Mouse (Mus musculus): ENCODE measurements around the gene Zfp609. TPM values are rescaled to one million over a fixed set of nuclear protein-coding genes. Genes with fewer than 3 reads are reported as not detected.
A peak's percentile ranks its signal among the peaks of the same experiment; 100 is the strongest.
"Not testable (repeated sequence)": the region's sequence is repeated elsewhere in the genome, so short reads cannot be mapped to it uniquely, and the experiment has no call there.

Gene Zfp609
- polyA plus RNA-seq, 1 experiment from 2014 or later = 6.4 TPM

DNA sequence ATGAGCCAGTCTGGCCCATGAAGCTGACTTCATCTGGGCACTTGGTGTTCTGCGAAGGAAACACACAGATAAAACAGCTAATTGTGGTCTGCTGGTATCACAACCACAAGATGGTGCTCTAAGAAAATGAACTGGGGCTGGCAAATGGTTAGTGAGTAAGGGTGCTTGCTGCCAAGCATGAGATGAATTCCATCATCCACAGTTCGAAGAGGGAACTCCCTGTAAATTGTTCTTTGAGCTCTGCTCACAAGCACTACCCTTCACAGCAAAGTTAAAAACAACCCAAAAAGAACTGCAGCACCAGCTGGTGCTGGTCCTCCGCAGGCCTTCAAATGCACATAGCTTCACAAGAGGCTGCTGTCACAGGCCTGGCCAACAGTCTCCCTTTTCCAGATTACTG is 131.7 kb downstream of the Zfp609 start:
- DNase-seq (ENCODE audit: low spot score) = no peak
- WGBS = 88% methylated on average over 3 of the region's 3 CpGs
- Histone ChIP-seq H3K4me1 (peaks cover 29% of the 10 kb centered on the region), H3K27me3 (ENCODE audit: low read depth, poor library complexity, severe bottlenecking) (no peaks in the 10 kb centered on the region), H3K36me3 (peaks cover 96% of the 10 kb centered on the region), H3K27ac (replicated peaks) (no peak overlapping the region), H3K4me3 (no peak overlapping the region), H3K9me3 (replicated peaks) (no peaks in the 10 kb centered on the region)

DNA sequence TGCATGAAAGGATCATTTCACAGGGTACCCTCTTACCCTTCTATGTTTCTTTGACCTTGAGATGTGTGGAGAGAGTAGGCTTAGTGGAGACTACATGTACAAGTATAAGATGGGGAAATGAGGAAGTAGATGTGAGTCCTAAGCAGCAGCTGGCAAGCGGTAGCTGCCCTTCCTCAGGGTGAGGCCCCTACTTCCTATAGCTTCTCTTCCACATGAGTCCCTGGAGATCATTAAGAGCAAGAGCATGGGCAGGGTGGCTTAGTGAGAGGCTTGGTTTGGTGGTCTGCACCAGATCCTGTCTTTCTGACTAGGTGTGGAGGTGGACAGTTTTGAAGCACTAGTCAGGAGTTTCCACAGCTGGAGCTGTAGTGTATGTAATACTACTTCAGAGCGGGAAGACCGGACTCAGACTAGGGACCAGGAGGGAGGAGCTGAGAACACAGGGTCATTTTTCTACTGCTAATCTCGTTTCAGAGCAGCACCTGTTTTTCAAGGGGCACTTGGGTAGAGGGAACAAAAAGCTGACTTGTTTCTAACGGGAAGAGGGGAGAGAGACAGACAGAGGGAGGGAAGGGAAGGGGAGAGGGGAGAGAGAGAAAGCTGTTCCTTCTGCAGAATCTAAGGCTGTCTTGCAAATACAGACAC is 134.3 kb downstream of the Zfp609 start:
- no peak for DNase-seq (ENCODE audit: low spot score)
- H3K9me3 ChIP-seq (replicated peaks) = no peaks in the 10 kb centered on the region
- H3K27ac ChIP-seq (replicated peaks) = peak overlapping the region; percentile 52; the same call in 1 of the 2 replicates
- no peak overlapping the region for H3K4me3 ChIP-seq
- H3K36me3 ChIP-seq = peaks cover 89% of the 10 kb centered on the region
- no peaks in the 10 kb centered on the region for H3K27me3 ChIP-seq (ENCODE audit: low read depth, poor library complexity, severe bottlenecking)
- H3K4me1 ChIP-seq = peaks cover 32% of the 10 kb centered on the region
- WGBS = 41% methylated on average over 5 of the region's 5 CpGs

DNA sequence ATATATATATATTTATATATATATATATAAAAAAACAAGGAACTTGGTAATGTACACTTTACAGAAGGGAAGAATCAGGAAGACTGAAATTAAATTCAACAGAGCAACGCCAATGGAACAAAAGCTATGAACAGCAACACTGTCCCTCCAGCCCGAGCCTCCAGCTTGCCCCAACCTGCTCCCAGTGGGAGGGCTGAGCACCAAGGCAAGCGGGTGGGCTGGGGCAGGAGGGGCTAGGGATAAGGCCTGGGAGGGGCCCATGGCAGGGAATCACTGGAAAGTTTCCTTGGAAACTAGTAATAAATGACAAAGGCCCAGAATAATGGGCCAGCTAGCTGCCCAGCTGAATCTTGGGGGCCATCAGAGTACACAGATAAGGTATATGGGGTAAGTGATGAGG is 134.9 kb downstream of the Zfp609 start:
- peak overlapping the region; percentile 52; the same call in 1 of the 2 replicates for H3K27ac ChIP-seq (replicated peaks)
- no peaks in the 10 kb centered on the region for H3K9me3 ChIP-seq (replicated peaks)
- DNase-seq (ENCODE audit: low spot score) = no peak
- H3K4me3 ChIP-seq = no peak overlapping the region
- peaks cover 32% of the 10 kb centered on the region for H3K4me1 ChIP-seq
- WGBS = 21% methylated on average over 3 of the region's 3 CpGs
- H3K27me3 ChIP-seq (ENCODE audit: low read depth, poor library complexity, severe bottlenecking) = no peaks in the 10 kb centered on the region
- H3K36me3 ChIP-seq = peaks cover 89% of the 10 kb centered on the region

DNA sequence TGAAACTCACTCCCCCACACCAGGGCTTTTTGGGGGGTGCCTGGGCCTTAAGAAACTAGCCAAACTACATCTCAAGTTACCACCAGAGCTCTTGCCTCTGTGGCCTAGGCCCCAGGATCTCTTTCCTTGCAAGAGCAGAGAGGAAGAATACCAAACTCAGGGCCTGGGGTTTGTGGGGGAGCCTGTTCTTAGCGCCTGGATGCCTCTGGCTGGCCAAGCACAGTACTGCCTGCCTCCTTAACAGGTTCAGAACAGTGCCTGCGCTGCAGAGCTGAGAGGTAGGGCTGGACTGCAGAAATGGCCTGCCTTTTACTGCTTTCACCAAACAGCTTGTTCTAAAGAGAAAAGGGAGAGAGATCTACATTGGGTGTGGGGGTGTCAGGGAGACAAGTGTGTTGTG is 137.5 kb downstream of the Zfp609 start:
- H3K36me3 ChIP-seq = peaks cover 84% of the 10 kb centered on the region
- peaks cover 32% of the 10 kb centered on the region for H3K4me1 ChIP-seq
- 41% methylated on average over 2 of the region's 2 CpGs for WGBS
- not testable (repeated sequence) for H3K27me3 ChIP-seq (ENCODE audit: low read depth, poor library complexity, severe bottlenecking); H3K4me3 ChIP-seq; H3K9me3 ChIP-seq (replicated peaks); DNase-seq (ENCODE audit: low spot score); H3K27ac ChIP-seq (replicated peaks)

DNA sequence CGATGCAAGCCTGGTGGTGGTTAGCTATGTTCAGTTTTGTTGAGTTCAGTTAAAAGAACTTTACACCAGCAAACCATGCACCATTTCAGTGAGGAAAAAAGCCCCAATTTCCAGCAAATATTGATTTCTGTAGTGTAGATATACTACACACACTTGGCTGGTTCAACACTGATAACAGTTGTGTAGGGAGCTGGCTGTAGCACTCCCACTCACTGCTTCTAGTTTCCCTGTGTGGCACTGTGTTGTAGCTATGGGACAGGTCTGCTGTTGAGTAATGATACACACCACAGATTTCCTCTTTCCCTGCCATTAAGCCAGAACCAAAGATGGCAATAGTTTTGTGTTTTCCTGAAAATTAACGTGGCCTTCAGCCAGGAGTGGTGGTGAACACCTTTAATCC is 142.7 kb downstream of the Zfp609 start:
- Histone ChIP-seq H3K4me3 (no peak overlapping the region), H3K27ac (replicated peaks) (no peak overlapping the region), H3K36me3 (peaks cover 41% of the 10 kb centered on the region), H3K4me1 (peaks cover 21% of the 10 kb centered on the region), H3K9me3 (replicated peaks) (no peaks in the 10 kb centered on the region), H3K27me3 (ENCODE audit: low read depth, poor library complexity, severe bottlenecking) (no peaks in the 10 kb centered on the region)
- 95% methylated on average over 2 of the region's 2 CpGs for WGBS
- no peak for DNase-seq (ENCODE audit: low spot score)

DNA sequence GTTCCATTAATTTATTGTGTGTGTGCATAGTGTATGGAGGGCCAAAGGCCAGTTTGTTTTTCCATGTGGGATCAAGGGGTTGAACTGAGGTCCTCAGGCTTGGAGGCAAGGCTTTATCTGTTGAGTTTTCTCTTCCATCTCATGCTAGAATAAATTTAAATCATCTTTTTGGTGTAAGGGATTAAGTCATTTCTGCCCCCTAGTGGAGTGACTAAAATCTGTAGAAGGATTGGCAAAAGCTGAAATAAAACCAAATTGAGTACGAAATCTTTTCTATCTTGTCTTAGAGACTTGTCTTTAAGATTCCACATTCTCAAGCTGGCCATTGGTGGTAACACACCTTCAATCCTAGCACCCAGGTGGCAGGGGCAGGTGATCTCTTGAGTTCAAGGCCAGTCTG is 144.4 kb downstream of the Zfp609 start:
- H3K27me3 ChIP-seq (ENCODE audit: low read depth, poor library complexity, severe bottlenecking) = no peaks in the 10 kb centered on the region
- peaks cover 29% of the 10 kb centered on the region for H3K36me3 ChIP-seq
- peaks cover 38% of the 10 kb centered on the region for H3K4me1 ChIP-seq
- H3K4me3 ChIP-seq = no peak overlapping the region
- H3K9me3 ChIP-seq (replicated peaks) = no peaks in the 10 kb centered on the region
- 80% methylated on average over 1 of the region's 1 CpGs for WGBS
- no peak overlapping the region for H3K27ac ChIP-seq (replicated peaks)
- no peak for DNase-seq (ENCODE audit: low spot score)

DNA sequence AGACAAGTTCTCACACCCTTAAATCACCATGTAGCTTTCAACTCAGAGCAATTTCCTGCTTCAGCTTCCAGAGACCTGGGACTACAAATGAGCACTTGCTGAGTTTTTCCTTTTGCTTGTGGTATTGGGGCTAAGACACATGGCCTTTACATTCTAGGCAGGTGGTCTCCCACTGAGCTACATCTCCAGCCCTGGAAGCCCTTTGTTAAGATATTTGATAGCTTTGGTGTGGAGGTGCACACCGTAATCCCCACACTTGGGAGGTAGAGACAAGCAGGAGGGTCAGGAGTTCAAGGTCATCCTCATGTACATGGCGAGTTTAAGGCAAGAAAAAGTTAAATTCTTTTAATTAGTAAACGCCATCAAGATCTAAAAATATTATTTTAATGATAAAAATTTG is 145.2 kb downstream of the Zfp609 start:
- DNase-seq (ENCODE audit: low spot score) = no peak
- Histone ChIP-seq H3K27me3 (ENCODE audit: low read depth, poor library complexity, severe bottlenecking) (no peaks in the 10 kb centered on the region), H3K27ac (replicated peaks) (no peak overlapping the region), H3K9me3 (replicated peaks) (no peaks in the 10 kb centered on the region), H3K4me3 (no peak overlapping the region), H3K36me3 (peaks cover 20% of the 10 kb centered on the region), H3K4me1 (peaks cover 46% of the 10 kb centered on the region)
- 88% methylated on average over 3 of the region's 3 CpGs for WGBS

DNA sequence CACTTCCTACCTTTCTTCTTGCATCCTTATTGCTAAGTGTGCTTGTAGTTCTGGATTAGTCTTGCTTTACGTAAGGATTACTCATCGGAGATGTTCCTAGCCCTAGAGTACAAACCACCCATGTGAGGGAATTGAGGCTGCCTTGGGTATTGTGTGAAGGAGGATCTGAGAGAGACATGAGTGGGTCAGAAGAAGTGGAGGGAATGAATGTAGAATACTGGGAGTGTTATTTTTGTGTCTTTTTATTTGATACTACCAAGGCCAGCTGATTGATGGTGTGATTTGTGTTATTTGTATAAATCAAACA is 145.8 kb downstream of the Zfp609 start:
- H3K4me3 ChIP-seq = no peak overlapping the region
- no peak for DNase-seq (ENCODE audit: low spot score)
- 87% methylated on average over 2 of the region's 2 CpGs for WGBS
- H3K27me3 ChIP-seq (ENCODE audit: low read depth, poor library complexity, severe bottlenecking) = no peaks in the 10 kb centered on the region
- H3K36me3 ChIP-seq = peaks cover 15% of the 10 kb centered on the region
- H3K27ac ChIP-seq (replicated peaks) = no peak overlapping the region
- H3K4me1 ChIP-seq = peaks cover 50% of the 10 kb centered on the region
- H3K9me3 ChIP-seq (replicated peaks) = no peaks in the 10 kb centered on the region

DNA sequence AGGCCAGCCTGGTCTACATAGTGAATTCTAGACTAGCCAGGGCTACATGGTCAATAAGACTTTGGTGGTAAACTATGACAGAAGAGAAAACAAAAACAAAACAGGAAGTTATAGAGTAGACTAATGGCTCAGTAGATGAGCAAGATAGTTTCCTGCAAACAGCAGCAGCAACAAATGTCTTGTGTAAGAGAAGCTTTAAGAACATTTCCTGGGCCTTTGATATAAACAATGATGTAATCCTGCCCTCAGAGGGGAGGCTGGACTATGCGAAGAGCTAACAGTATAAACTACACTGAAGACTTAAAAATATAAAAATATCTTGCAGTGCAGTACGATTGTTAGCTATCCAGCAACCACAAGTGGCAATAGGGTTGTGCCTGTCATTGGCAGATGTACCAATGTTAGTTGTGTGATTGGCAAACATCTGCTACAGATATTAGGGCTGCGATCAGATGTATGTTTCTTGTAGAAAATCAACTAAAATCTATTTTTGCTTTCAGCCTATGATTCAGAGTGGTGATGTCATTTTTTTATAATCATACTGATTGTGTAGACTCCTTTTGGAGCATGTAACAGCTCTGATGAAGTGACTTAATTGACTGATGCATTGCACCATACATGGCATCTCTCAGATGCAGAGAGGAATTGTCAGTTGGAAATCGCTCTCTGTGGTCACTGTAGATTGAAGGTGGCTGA is 146.3 kb downstream of the Zfp609 start:
- H3K4me3 ChIP-seq = no peak overlapping the region
- H3K27ac ChIP-seq (replicated peaks) = no peak overlapping the region
- H3K4me1 ChIP-seq = peaks cover 52% of the 10 kb centered on the region
- DNase-seq (ENCODE audit: low spot score) = no peak
- WGBS = 94% methylated on average over 4 of the region's 4 CpGs
- H3K27me3 ChIP-seq (ENCODE audit: low read depth, poor library complexity, severe bottlenecking) = no peaks in the 10 kb centered on the region
- no peaks in the 10 kb centered on the region for H3K9me3 ChIP-seq (replicated peaks)
- peaks cover 10% of the 10 kb centered on the region for H3K36me3 ChIP-seq

DNA sequence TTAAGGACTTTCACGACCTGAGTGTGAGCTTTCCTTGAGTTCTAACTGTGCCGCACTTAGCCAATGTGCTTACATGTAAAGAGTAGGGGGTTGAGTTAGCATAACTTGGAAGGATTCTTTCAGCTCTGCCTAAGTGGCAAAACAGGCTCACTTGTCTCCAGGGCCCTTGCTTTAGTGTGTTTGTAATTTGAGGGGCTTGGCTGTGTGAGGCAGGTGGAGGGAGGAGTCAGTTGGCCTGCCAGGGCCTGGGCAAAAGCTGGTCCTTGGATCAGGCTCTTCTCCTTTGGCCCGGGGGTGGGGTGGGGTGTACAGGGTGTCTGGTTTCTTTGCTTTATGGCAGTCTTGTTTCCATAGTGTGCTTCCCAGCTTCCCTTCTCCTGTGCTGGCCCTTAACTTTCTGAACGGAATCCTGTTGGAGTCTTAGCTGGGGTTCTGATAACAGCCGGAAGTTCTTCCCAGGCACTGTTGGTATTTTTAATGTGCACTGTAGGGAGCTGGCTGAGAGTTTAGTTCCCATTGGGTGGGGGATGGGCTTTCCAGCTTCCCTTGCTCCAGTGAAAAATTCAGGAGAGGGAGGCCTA is 148.1 kb downstream of the Zfp609 start:
- Histone ChIP-seq H3K9me3 (replicated peaks) (no peaks in the 10 kb centered on the region), H3K27me3 (ENCODE audit: low read depth, poor library complexity, severe bottlenecking) (no peaks in the 10 kb centered on the region), H3K27ac (replicated peaks) (peak overlapping the region; percentile 64), H3K4me3 (peak overlapping the region; percentile 40), H3K36me3 (peaks cover 3% of the 10 kb centered on the region; the same call in 1 of the 2 replicates), H3K4me1 (peaks cover 60% of the 10 kb centered on the region)
- DNase-seq (ENCODE audit: low spot score) = no peak
- 36% methylated on average over 5 of the region's 5 CpGs for WGBS

DNA sequence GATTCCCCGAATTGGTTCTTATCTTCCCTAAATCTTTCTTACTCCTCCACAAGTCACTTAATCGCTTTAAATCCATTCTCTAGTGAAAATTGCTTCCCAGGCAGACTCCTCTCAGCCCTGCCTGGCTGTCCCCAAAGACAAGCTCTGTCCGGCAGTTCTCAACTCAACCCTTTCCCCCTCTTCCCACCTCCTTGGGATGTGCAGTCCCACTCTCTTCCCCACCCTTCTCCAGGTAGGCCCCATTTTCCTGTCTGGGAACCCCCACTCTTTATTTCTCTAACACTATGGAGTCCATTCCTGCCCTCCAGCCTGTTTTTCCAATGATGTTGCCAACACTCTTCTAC is 150.3 kb downstream of the Zfp609 start:
- under 1% methylated on average over 3 of the region's 3 CpGs for WGBS
- no peaks in the 10 kb centered on the region for H3K27me3 ChIP-seq (ENCODE audit: low read depth, poor library complexity, severe bottlenecking)
- peak overlapping the region; percentile 93 for H3K27ac ChIP-seq (replicated peaks)
- no peaks in the 10 kb centered on the region for H3K9me3 ChIP-seq (replicated peaks)
- H3K36me3 ChIP-seq = peaks cover 3% of the 10 kb centered on the region; the same call in 1 of the 2 replicates
- no peak for DNase-seq (ENCODE audit: low spot score)
- H3K4me1 ChIP-seq = peaks cover 54% of the 10 kb centered on the region
- H3K4me3 ChIP-seq = peak overlapping the region; percentile 84

DNA sequence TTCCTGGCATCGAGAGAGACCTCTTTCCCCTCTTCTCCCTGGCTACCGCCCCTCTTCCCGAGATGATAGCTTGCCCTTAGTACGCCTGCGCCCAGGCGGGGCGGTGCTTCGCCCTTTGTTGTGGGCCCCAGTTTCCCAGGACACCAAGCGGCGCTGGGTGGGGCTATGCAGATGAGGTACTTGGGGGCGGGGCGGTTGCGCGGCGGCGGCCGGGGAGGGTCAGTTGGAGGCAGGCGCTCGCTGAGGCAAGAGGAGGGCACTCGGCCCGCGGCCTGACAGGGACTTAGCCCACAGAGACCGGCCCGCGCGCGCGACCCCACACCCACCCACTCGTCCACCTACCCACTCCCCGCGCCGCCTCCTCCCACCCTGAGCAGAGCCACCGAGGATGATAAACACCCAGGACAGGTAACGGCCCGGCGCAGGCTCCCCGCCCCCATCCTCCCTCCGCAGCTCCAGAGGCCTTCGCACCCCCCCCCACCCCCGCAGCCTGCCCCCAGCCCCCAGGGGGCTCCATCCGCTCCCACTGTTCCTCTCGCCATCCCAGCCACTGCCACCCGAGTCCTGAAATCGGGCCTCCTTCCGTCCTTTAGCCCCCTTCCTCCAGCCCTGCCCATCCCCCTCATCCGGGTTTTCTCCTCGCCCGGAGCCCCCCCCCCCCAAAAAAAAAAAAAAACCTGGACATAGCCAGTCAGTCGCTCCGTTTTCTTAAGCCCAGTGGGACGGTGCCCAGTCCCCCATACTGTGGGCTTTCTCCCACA is 150.8 kb downstream of the Zfp609 start:
- Histone ChIP-seq H3K9me3 (replicated peaks) (no peaks in the 10 kb centered on the region), H3K36me3 (0 out of 2 replicates have a peak, but pooled peaks cover 3% of the 10 kb centered on the region), H3K27ac (replicated peaks) (peak overlapping the region; percentile 93), H3K4me1 (peaks cover 54% of the 10 kb centered on the region), H3K4me3 (peak overlapping the region; percentile 84), H3K27me3 (ENCODE audit: low read depth, poor library complexity, severe bottlenecking) (no peaks in the 10 kb centered on the region)
- peak; percentile 98 for DNase-seq (ENCODE audit: low spot score)
- under 1% methylated on average over 46 of the region's 51 CpGs for WGBS

Data from midbrain, embryonic 10.5 days (tissue).